Mouse (Mus musculus): ENCODE results near the gene Psap.

Psap gene

DNA sequence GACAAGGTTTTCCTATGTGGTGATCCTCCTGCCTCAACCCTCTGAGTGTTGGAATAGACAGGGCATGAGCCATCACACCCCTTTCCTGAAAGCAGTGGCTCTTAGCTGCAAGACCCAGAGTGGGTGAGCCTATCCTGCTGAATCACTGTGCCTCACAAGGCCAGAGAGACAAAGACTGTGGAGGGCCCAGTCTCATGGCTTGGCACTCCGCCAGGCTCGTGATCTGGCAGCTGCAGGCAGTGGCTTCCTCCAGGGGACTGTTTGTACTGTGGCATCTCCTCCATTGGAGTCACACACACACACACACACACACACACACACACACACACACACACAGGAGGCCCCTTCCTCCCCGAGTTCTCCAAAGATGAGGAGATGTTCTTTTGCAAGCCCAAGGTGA is 15.0 kb upstream of the Psap start:
- peak; percentile 97 for DNase-seq (ENCODE audit: inconsistent age in 2 of 2, low spot score in 1 of 2)

DNA sequence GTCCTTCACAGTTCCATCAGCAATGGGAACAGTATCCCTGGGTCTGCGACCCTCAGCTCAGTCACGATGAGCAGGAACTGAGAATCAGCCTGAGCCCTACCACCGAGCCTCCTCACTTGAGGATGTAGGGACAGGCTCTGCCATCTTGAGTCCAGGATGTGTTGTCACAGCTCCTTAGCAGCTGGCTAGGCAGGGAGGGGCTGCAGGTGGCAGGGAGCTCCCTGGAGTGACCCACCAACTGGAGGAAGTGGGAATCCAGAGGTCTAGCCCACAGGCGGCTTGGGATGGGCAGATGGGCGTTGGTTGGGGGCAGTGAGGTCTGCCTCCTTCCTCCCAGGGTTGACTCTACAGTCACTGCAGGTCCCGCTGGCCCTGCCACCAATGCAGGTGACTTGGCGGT is 14.1 kb upstream of the Psap start:
- peak in 1 of 2 experiments; percentile 43 for DNase-seq (ENCODE audit: inconsistent age in 2 of 2, low spot score in 1 of 2)

- DNase-seq (ENCODE audit: inconsistent age in 2 of 2, low spot score in 1 of 2) = peak in 1 of 2 experiments; percentile 78
These were observed 12.2 kb upstream of the Psap start for GRCm38 (mm10) chr10:60265252-60265651.

GRCm38 (mm10) chr10:60266842-60267401 is 10.5 kb upstream of the Psap start:
- peak in 1 of 2 experiments; percentile 40 for DNase-seq (ENCODE audit: inconsistent age in 2 of 2, low spot score in 1 of 2)

DNA sequence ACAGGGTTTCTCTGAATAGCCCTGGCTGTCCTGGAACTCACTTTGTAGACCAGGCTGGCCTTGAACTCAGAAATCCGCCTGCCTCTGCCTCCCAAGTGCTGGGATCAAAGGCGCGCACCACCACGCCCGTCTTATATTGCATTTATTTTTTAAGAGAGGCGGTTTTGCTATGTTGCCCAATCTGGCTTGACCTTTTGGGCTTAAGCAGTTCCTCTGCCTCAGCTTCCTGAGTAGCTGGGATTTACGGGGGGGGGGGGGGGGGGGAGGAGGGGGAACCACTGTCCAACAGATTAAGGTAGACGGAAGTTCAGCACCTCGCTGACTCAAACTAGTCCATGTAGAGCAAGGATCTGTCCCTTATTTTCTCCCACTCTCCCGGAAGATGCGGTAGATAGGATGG is 8.7 kb upstream of the Psap start:
- DNase-seq (ENCODE audit: inconsistent age in 2 of 2, low spot score in 1 of 2) = peak in 1 of 2 experiments; percentile 36

- DNase-seq (ENCODE audit: inconsistent age in 2 of 2, low spot score in 1 of 2) = peak in 1 of 2 experiments; percentile 71
These were observed 8.0 kb upstream of the Psap start for GRCm38 (mm10) chr10:60269141-60270064.

- DNase-seq (ENCODE audit: inconsistent age in 2 of 2, low spot score in 1 of 2) = no peak
These were observed 6.4 kb upstream of the Psap start for GRCm38 (mm10) chr10:60271015-60271414.

GRCm38 (mm10) chr10:60272241-60272640 is 5.2 kb upstream of the Psap start:
- DNase-seq (ENCODE audit: inconsistent age in 2 of 2, low spot score in 1 of 2) = no peak

- no peak for DNase-seq (ENCODE audit: inconsistent age in 2 of 2, low spot score in 1 of 2)
These were observed 4.0 kb upstream of the Psap start for GRCm38 (mm10) chr10:60273382-60273781.

- DNase-seq (ENCODE audit: inconsistent age in 2 of 2, low spot score in 1 of 2) = no peak
These were observed 576 bp downstream of the Psap start for GRCm38 (mm10) chr10:60278006-60278399.

GRCm38 (mm10) chr10:60278786-60279185 is 1.4 kb downstream of the Psap start:
- peak in 1 of 2 experiments; percentile 53 for DNase-seq (ENCODE audit: inconsistent age in 2 of 2, low spot score in 1 of 2)

DNA sequence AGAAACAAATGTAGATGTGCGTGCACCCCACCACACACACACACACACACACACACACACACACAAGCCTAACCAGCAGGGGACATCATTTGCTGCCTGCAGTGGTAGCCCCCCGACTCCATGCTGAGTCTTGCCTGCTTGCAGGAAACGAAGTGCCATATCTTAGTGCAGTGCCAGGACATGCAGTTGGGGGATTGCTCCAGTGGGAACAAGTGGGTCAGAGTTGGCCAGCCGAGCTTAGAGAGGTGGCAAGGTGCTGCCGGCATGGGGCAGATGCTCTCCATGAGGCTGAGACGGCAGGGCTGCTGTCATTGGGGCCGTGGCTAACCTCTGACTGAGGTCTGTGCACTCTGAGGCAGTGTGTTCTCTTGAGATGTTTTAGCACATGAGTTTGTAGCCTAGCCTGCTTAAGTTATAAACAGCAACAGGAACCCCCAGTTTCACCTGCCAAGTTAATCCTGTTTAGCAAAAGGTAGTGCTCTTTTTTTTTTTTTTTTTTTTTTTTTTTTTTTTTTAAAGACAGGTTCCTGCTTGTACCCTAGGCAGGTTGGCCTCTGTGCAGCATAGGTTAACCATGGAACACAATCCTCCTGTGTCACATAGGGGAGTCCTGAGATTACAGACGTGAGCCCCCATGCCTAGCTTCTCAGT is 2.0 kb downstream of the Psap start:
- DNase-seq (ENCODE audit: inconsistent age in 2 of 2, low spot score in 1 of 2) = peak in 1 of 2 experiments; percentile 47

DNA sequence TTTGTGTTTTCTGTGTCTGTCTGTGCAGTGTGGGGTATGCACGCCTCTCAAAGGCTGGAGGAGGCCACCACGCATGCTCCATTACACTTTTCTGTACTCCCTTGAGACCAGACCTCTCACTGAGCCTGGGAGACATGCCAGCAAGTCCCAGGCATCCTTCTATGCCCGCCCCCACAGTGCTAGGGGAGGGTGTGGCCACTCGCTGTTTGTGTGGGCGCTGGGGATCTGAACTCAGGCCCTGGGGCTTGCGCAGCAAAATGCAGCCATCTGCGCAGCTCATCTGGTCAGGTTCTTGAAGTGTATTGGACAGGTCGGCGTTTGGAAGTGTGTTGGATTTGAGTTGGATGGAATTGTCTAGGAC is 2.5 kb downstream of the Psap start:
- DNase-seq (ENCODE audit: inconsistent age in 2 of 2, low spot score in 1 of 2) = peak in 1 of 2 experiments; percentile 82

DNA sequence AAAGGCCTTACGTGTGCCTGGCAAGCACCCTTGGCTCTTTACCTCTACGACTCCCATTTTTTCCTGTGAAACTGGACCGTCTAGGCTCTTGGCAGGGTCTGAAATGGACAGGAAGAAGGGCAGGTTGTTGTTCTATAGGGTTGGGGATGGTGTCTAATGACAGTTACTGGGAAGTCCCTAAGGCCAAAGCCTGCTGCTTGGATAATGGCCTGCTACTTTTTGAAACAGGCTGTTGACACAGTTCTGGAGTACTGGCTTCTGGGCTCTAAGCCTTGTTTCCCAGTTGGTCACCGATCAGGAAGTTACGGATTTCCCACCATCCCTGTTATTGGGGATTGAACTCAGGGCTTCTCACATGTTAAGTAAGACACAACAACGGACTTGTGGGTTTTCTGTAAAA is 2.9 kb downstream of the Psap start:
- no peak for DNase-seq (ENCODE audit: inconsistent age in 2 of 2, low spot score in 1 of 2)

- peak in 1 of 2 experiments; percentile 37 for DNase-seq (ENCODE audit: inconsistent age in 2 of 2, low spot score in 1 of 2)
These were observed 4.2 kb downstream of the Psap start for GRCm38 (mm10) chr10:60281571-60282050.

DNA sequence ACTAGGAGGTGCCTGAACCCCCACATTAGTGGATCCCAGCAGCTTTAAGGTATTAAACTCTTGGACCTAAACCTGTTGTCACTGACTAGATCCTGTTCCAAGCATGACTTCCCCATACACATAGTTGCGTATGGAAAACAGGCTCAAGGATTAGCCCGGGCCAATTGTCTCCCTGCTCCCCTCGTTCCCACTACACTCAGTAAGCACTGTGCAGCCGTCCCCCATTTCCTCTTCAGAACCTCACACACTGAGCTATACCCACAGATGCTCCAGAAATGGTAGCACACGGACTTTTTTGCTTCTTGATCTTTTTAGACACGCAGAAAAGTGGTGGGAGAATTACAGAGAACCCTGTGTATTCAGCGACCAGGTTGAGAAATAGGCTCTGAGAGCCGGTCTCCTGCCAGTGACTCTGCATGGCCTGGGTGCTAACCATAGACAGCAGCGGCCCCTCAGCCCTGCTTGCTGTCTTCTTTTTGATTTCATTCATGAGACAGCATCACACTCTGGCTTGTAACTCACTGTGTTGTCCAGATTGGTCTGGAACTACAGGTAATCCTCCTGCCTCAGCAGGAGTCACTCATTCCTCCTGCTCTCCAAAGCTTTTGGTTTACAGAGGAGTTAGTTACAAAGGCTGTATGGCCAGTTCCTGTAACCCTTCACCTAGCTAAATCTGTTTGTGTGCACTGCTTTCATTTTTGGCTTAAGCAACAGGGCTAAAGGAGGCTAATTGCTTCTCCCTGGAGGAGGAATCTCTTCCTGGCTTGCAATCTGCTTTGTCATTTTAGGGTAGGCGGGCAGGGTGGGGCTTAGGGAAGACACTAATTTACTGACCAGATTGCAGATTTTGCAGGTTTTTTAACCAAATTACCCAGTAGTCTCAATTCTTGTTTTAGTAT is 4.9 kb downstream of the Psap start:
- DNase-seq (ENCODE audit: inconsistent age in 2 of 2, low spot score in 1 of 2) = peak in 1 of 2 experiments; percentile 72

DNA sequence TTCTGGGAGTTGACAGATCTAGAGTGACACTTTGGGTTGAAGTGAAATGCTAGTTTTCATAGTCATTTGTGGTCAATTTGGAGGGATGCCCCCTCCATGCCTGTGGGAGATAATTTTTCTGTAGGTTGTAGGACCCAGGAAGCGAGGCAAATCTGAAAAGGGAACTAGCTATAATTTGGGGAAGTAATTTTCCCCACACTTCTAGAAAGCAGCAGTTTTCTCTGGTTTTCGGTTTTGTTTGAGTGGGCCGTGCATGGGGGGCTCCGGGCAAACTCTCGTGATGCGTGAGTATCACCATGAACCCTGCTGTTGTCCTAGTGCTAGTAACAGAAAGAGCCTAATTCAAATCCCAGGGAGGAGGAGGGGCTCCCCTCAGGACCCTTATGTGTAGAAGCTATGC is 6.8 kb downstream of the Psap start:
- no peak for DNase-seq (ENCODE audit: inconsistent age in 2 of 2, low spot score in 1 of 2)

DNA sequence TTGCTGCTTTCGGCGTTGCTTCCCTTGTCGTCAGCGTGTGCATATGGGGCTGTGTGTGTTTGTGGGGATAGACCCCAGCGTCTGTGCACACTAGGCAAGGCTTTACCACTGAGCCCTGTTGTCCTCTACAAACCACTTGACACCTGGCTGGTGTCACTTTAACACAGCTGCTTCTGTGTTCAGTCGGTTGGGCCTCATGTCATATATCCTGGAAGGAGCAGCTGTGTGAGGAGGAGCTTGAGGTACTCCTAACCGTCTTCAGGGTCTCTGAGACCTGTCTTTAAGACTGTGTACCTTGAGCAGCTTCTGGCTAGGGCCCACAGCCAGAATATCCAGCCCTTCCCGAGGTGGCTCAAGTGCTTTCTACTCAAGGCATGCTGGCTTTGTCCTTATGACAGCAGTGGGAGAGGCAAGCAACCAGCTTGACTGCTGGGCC is 7.3 kb downstream of the Psap start:
- DNase-seq (ENCODE audit: inconsistent age in 2 of 2, low spot score in 1 of 2) = no peak

DNA sequence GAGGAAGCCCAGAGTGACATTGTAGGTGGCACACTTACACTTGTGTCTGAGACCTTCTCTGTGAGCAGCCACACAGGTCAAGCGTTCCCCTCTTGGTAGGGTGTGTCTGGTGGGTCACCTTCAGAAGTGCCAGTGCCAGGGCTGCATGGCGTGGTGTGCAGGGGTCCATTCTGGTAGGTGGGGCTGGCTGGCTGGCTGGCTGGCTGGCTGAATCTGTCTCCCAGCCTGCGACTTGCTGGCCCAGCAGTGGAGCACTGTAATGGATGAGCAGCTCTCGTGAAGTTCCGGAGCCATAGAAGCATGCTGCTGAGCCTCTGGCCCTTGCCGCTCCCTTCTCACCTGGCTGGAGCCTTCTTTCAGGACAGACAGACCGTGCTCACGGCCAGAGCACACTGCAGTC is 7.8 kb downstream of the Psap start:
- no peak for DNase-seq (ENCODE audit: inconsistent age in 2 of 2, low spot score in 1 of 2)

DNA sequence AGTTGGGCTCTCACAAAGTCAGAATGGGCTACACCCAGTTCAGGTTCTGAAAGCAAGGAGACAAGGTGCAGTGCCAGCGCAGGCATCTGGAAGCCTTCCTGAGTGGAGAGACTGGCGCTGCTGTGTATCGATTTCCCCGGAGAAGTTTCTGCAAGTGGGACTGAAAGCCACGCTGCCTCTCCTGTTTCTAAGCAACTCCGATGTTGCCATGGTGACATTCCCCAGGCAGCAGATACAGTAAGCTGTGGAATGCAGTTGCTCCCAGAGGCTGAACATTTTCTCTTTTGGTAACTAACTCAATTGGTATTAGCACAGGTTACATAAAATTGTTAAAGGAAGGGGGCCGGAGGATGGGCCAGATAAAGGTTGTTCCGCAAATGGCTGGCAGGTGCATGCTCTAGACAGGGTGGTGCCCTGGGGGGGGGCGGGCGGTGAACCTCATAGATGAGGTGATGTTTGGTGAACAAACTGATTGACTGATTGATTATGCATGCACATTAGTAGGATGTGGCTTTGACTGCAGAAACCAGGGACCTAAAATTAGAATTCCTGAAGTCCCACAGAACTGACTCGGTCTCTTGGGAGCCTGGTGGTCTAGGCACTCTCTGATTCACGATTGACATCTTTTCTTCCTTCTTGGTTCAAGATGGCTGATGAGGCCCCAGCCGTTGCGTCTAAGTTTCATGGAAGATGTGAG is 8.4 kb downstream of the Psap start:
- peak in 1 of 2 experiments; percentile 80 for DNase-seq (ENCODE audit: inconsistent age in 2 of 2, low spot score in 1 of 2)

Data from adrenal gland, adult (tissue).